Mouse (Mus musculus) forebrain, embryonic 11.5 days (tissue): Measurements from ENCODE around the gene Ldb1. TPM values are rescaled to one million over a fixed set of nuclear protein-coding genes. Genes with fewer than 3 reads are reported as not detected.
"Not testable (repeated sequence)": the region's sequence is repeated elsewhere in the genome, so short reads cannot be mapped to it uniquely, and the experiment has no call there.

ENCODE experiments used
- ATAC-seq: fragments of 200-750 bp; cut with Nextera tagmentation; replicated peaks from 2 replicates; pipeline ENCODE4 v1.8.0; 2017; ENCODE audit warnings: moderate TSS enrichment; ENCODE audit not compliant: low FRiP score
- DNase-seq: peaks from one replicate; pipeline ENCODE4 v3.0.0-alpha.2; 2017; ENCODE audit warnings: low spot score
- H3K27ac ChIP-seq: fragments of 300-500 bp; sonication (generic); 2 replicates; pipeline ENCODE4 v1.5.1; 2014; ENCODE audit warnings: low read depth, low read length
- H3K27me3 ChIP-seq: fragments of 300-500 bp; sonication (generic); 2 replicates; pipeline ENCODE4 v1.6.1; 2014; ENCODE audit warnings: mild to moderate bottlenecking, low read length, mixed read lengths; ENCODE audit not compliant: control insufficient read depth, insufficient read depth
- H3K36me3 ChIP-seq: fragments of 300-500 bp; sonication (generic); 2 replicates; pipeline ENCODE4 v1.6.1; 2014; ENCODE audit warnings: mild to moderate bottlenecking, low read length, moderate library complexity, mixed read lengths; ENCODE audit not compliant: control insufficient read depth, insufficient read depth
- H3K4me1 ChIP-seq: fragments of 300-500 bp; sonication (generic); replicated peaks from 2 replicates; pipeline ENCODE4 v1.6.1; 2014; ENCODE audit warnings: low read length, mixed read lengths; ENCODE audit not compliant: control insufficient read depth, insufficient read depth
- H3K4me2 ChIP-seq: fragments of 300-500 bp; sonication (generic); 2 replicates; pipeline ENCODE4 v1.6.1; 2014; ENCODE audit warnings: low read depth, mild to moderate bottlenecking, low read length, moderate library complexity, mixed read lengths; ENCODE audit not compliant: severe bottlenecking
- H3K4me3 ChIP-seq: fragments of 300-500 bp; sonication (generic); 2 replicates; pipeline ENCODE4 v1.5.1; 2014; ENCODE audit warnings: low read depth, low read length
- H3K9ac ChIP-seq: fragments of 300-500 bp; sonication (generic); 2 replicates; pipeline ENCODE4 v1.6.1; 2014; ENCODE audit warnings: low read length
- H3K9me3 ChIP-seq: fragments of 300-500 bp; sonication (generic); 2 replicates; pipeline ENCODE4 v1.6.1; 2016; ENCODE audit warnings: low read length, mixed read lengths; ENCODE audit not compliant: control insufficient read depth
- WGBS: fragments of 180-500 bp; shearing (Covaris S2); extraction: QIAGEN DNeasy Blood & Tissue Kit; methylation state at CpG from one replicate; pipeline ENCODE4 v1.1.7; 2014; 5-methylcytosine and 5-hydroxymethylcytosine counted together
- polyA plus RNA-seq: library from polyadenylated mRNA; unstranded; fragments of >200 nt; fragmentation: Nextera tagmentation; extraction: Ambion mirVana; gene quantifications from 2 replicates; pipeline ENCODE4 v1.2.1, GENCODE M21; 2014

Ldb1 gene
- polyA plus RNA-seq, 1 experiment from 2014 or later: 104 TPM

DNA sequence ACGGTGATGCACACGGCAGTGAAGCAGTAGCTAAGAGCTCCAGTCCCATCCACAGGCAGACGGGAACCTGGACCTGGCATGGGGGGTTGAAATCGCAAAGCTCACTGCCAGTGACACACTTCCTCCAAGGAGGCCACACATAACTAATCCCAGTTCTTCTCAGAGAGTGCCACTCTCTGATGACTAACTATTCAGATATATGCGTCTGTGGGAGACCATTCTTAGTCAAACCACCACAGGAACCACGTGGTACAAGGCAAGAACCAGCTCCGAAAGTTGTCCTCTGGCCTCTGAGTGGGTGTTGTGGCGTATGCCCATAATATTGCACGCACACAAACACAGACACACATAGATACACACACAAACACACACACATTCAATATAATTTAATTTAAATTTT lies 42.7 kb downstream of the Ldb1 start:
- Histone ChIP-seq H3K9me3 (no peaks in the 10 kb centered on the region), H3K9ac (no peak overlapping the region), H3K4me3 (no peak overlapping the region), H3K27me3 (peaks cover 5% of the 10 kb centered on the region; the same call in 1 of the 2 replicates), H3K4me1 (peaks cover 11% of the 10 kb centered on the region; the same call in 1 of the 2 replicates), H3K36me3 (no peaks in the 10 kb centered on the region), H3K27ac (no peak overlapping the region), H3K4me2 (no peak overlapping the region)
- WGBS: 82% methylated on average over 9 of the region's 9 CpGs
- no peak for ATAC-seq
- DNase-seq: no peak

GRCm38 (mm10) chr19:45999378-45999777 lies 45.6 kb downstream of the Ldb1 start:
- no peak overlapping the region for H3K9ac ChIP-seq
- no peaks in the 10 kb centered on the region for H3K36me3 ChIP-seq
- H3K4me1 ChIP-seq: peaks cover 11% of the 10 kb centered on the region; the same call in 1 of the 2 replicates
- H3K27ac ChIP-seq: no peak overlapping the region
- H3K4me3 ChIP-seq: no peak overlapping the region
- H3K4me2 ChIP-seq: no peak overlapping the region
- no peaks in the 10 kb centered on the region for H3K9me3 ChIP-seq
- no peak for DNase-seq
- peaks cover 4% of the 10 kb centered on the region; the same call in 1 of the 2 replicates for H3K27me3 ChIP-seq
- WGBS: 57% methylated on average over 1 of the region's 1 CpGs
- no peak for ATAC-seq

DNA sequence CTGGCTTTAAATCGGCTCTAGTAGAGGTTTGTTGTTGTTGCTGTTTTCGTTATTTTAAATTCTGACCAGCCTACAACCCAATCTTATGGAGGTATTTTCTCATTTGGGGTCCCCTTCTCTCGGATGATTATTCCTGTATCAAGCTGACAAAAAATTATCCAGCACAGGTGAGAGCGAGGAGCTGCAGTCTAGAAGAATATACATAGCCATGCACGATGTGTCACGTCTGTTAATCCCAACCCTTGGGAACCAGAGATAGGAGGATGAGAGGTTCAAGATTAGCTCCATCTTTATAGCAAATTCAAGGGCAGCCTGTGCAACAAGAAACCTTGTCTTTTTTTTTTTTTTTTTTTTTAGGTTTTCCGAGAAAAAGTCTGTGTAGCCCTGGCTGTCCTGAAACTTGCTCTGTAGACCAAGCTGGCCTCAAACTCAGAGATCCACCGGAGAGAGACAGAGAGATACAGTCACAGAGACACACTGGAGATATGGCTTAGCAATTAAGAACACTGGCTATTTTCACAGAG lies 46.3 kb downstream of the Ldb1 start:
- H3K36me3 ChIP-seq: no peaks in the 10 kb centered on the region
- peak overlapping the region; percentile 80 for H3K4me3 ChIP-seq
- WGBS: 15% methylated on average over 8 of the region's 8 CpGs
- peak overlapping the region; percentile 87 for H3K9ac ChIP-seq
- peak overlapping the region; percentile 74 for H3K4me2 ChIP-seq
- H3K27me3 ChIP-seq: no peaks in the 10 kb centered on the region
- H3K4me1 ChIP-seq: peaks cover 8% of the 10 kb centered on the region; the same call in 1 of the 2 replicates
- DNase-seq (no peak), ATAC-seq (peak; percentile 55; the same call in 1 of the 2 replicates)
- H3K27ac ChIP-seq: no peak overlapping the region
- H3K9me3 ChIP-seq: no peaks in the 10 kb centered on the region

- peak within 1 kb of the TSS; percentile 74 for H3K4me2 ChIP-seq
- no peaks in the 10 kb centered on the region for H3K9me3 ChIP-seq
- DNase-seq: peak; percentile 96
- H3K27me3 ChIP-seq: no peaks in the 10 kb centered on the region
- H3K4me3 ChIP-seq: peak within 1 kb of the TSS; percentile 80
- ATAC-seq: peak; percentile 93
- H3K9ac ChIP-seq: peak within 1 kb of the TSS; percentile 87
- peaks cover 3% of the 10 kb centered on the region; the same call in 1 of the 2 replicates for H3K4me1 ChIP-seq
- WGBS: 2% methylated on average over 74 of the region's 76 CpGs
- H3K36me3 ChIP-seq: no peaks in the 10 kb centered on the region
- peak within 1 kb of the TSS; percentile 80 for H3K27ac ChIP-seq
Measured at GRCm38 (mm10) chr19:45997785-45998693, 47.0 kb downstream of the Ldb1 start, which contains the start of gene Armh3. Armh3 (minus strand) TSS chr19:45998488.

DNA sequence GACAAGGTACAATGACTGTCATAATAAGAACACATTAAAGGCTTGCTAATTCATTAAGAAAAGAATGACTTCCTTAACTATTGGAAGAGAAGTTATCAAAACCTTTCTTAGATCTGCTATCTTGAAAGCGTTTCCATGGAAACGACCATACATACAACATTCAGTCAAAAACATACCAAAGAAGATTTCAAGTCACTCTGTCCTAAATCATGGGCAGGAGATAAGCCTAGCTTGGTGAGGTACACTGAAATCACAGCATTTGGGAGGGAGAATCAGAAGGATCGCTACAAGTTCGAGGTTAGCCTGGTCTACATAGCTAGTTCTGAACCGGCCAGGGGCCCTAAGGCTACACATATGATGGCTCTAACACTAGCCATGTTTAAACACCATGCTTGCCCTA lies 47.6 kb downstream of the Ldb1 start:
- no peak overlapping the region for H3K27ac ChIP-seq
- WGBS: 67% methylated on average over 5 of the region's 5 CpGs

GRCm38 (mm10) chr19:45993981-45994737 lies 50.9 kb downstream of the Ldb1 start:
- no peak overlapping the region for H3K4me3 ChIP-seq

More for the DNA sequence above, 47.6 kb downstream of the Ldb1 start:
- peak overlapping the region; percentile 74 for H3K4me2 ChIP-seq
- H3K36me3 ChIP-seq: no peaks in the 10 kb centered on the region
- no peaks in the 10 kb centered on the region for H3K9me3 ChIP-seq
- DNase-seq (no peak), ATAC-seq (no peak)
- H3K9ac ChIP-seq: peak overlapping the region; percentile 87
- H3K4me1 ChIP-seq: peaks cover 3% of the 10 kb centered on the region; the same call in 1 of the 2 replicates
- H3K27me3 ChIP-seq: no peaks in the 10 kb centered on the region
- peak overlapping the region; percentile 80 for H3K4me3 ChIP-seq

DNA sequence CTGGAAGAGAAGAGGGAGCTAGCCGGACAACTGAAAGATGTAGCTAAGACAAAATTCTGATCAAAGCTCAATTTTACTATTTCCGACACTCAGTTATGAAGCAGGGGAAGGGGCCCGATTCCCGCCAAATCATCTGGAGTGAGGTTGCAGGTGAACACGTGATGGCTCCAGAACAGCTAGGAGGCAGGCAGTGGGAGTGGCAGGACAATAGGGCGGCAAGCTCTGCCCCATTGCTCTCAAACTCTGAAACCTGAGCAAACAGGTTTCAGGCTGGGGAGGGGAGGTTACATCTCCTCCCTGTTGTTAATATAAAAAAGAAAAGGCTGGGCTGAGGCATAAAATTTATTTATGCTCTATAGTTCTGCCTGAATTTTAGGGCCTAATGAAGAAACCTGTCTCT lies 51.6 kb downstream of the Ldb1 start:
- not testable (repeated sequence) for H3K27me3 ChIP-seq, H3K9me3 ChIP-seq, H3K9ac ChIP-seq, DNase-seq, ATAC-seq, H3K36me3 ChIP-seq, H3K27ac ChIP-seq, H3K4me3 ChIP-seq, H3K4me2 ChIP-seq, H3K4me1 ChIP-seq
- WGBS: 91% methylated on average over 6 of the region's 6 CpGs

More at GRCm38 (mm10) chr19:45993981-45994737, 50.9 kb downstream of the Ldb1 start:
- Histone ChIP-seq H3K4me2 (no peak overlapping the region), H3K9ac (no peak overlapping the region), H3K9me3 (no peaks in the 10 kb centered on the region), H3K27ac (no peak overlapping the region), H3K27me3 (no peaks in the 10 kb centered on the region), H3K4me1 (peaks cover 3% of the 10 kb centered on the region; the same call in 1 of the 2 replicates), H3K36me3 (no peaks in the 10 kb centered on the region)
- DNase-seq (no peak), ATAC-seq (no peak)
- WGBS: 95% methylated on average over 13 of the region's 13 CpGs

DNA sequence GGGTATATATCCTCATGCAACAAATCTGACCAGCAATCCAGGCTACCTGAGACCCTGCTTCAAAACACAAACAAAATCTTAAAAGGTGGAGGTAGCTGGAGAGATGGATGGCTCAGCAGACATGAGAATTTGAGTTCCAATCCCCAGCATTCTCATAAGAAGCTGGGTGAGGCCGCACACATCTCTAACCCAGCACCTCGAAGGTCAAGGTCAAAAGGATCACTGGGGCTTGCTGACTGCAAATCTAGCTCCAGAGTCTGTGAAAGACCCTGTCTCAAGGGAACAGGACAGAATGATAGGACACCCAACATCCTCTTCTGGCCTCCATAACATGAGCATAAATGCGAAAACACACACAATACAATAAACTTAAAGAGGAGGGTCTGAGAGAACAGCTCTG lies 53.8 kb downstream of the Ldb1 start:
- ATAC-seq: no peak
- Histone ChIP-seq H3K4me3 (no peak overlapping the region), H3K27me3 (no peaks in the 10 kb centered on the region), H3K9me3 (no peaks in the 10 kb centered on the region), H3K27ac (no peak overlapping the region), H3K4me2 (no peak overlapping the region), H3K36me3 (no peaks in the 10 kb centered on the region), H3K9ac (no peak overlapping the region; the same call in 1 of the 2 replicates), H3K4me1 (no peaks in the 10 kb centered on the region)
- no peak for DNase-seq
- WGBS: 94% methylated on average over 3 of the region's 3 CpGs
